13 mouse cellular contexts compared by ENCODE assay signal in the genomic region with DNA sequence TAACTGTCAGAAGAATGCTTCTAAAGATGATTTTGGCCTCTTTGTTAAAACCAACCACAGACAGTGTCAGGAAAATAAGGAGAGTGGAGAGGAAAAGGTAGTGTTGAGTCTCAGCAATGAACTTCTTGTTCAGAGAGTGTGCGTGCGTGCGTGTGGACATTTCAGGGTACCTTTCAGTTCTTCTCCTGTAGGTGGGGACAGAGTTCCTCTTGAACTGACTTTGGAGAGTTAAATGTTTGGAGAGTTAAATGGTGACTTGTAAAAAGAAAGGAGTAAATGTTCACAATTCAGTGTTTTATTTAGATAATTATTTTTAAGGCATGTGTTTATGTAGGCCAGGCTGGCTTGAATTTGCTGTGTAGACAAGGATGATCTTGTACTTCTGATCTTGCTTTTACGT. TPM values are rescaled to one million over a fixed set of nuclear protein-coding genes. Genes with fewer than 3 reads are reported as not detected.
DNase-seq lines count a peak whose midpoint lies in the region; ATAC-seq and TF ChIP-seq lines count a peak whose summit lies in the region.
"Had no signal": no experiment of that assay in that cellular context is flagged by ENCODE, and none has a peak within 500 bp of the region (broad histone marks: within the 10 kb centered on the region; RNA-seq: fewer than 3 reads in every experiment).

No protein-coding gene starts in this region.

- DNase-seq in gastrocnemius, adult 2 months = no peak
- no peak for DNase-seq in gastrocnemius, adult 8-10 months (ENCODE audit: low spot score in 2 of 2)
- DNase-seq in liver, postnatal 0 days = no peak
- DNase-seq in liver, embryonic 11.5 days (ENCODE audit: low spot score) = no peak
- peak; percentile 47 for DNase-seq in ZHBTc4 (ENCODE audit: low read depth, low spot score)
- no peak for DNase-seq in adrenal gland, postnatal 14 days
- no peak for DNase-seq in cerebellum, adult 9-11 months
- DNase-seq: gastrocnemius, postnatal 36 days; heart, postnatal 4 days; lung, adult 2 months had no signal

- no peak overlapping the region for H3K4me3 ChIP-seq in gastrocnemius, adult 2 months
- H3K4me3 ChIP-seq in liver, postnatal 0 days (ENCODE audit: low read depth, low read length) = no peak overlapping the region
- no peak overlapping the region for H3K4me3 ChIP-seq in liver, embryonic 11.5 days (ENCODE audit: low read depth, low read length)

- no peaks in the 10 kb centered on the region for H3K9me3 ChIP-seq in liver, postnatal 0 days (ENCODE audit: low read length)
- no peaks in the 10 kb centered on the region for H3K9me3 ChIP-seq in liver, embryonic 11.5 days (ENCODE audit: control insufficient read depth, low read length)

- no peak for ATAC-seq in liver, postnatal 0 days
- ATAC-seq in liver, embryonic 11.5 days (replicated peaks; ENCODE audit: low FRiP score) = no peak
- ATAC-seq in megakaryocyte progenitor cell, adult 5-6 weeks (replicated peaks; ENCODE audit: poor library complexity) = peak; percentile 63
- ATAC-seq: activated CD4-positive, CD25-positive, alpha-beta regulatory T cell, adult 4 months had no signal

- intact Hi-C loops in gastrocnemius, adult 2 months (cut with DNase I) = no loop called here

- no peaks in the 10 kb centered on the region for H3K27me3 ChIP-seq in liver, postnatal 0 days (ENCODE audit: insufficient read depth, low read length)
- H3K27me3 ChIP-seq in liver, embryonic 11.5 days (replicated peaks; ENCODE audit: control insufficient read depth, insufficient read depth, low read length) = no peaks in the 10 kb centered on the region

- no peak overlapping the region for H3K9ac ChIP-seq in liver, postnatal 0 days (replicated peaks)
- no peak overlapping the region for H3K9ac ChIP-seq in liver, embryonic 11.5 days (ENCODE audit: low read depth, low read length)

- H3K4me2 ChIP-seq in liver, postnatal 0 days (ENCODE audit: low read depth, low read length) = no peak overlapping the region
- H3K4me2 ChIP-seq in liver, embryonic 11.5 days = no peak overlapping the region
- H3K4me2 ChIP-seq: midbrain, embryonic 11.5 days had no signal

- H3K36me3 ChIP-seq in liver, postnatal 0 days (replicated peaks; ENCODE audit: insufficient read depth, low read length) = no peaks in the 10 kb centered on the region
- no peaks in the 10 kb centered on the region for H3K36me3 ChIP-seq in liver, embryonic 11.5 days (ENCODE audit: control insufficient read depth, insufficient read depth, low read length)

- no peaks in the 10 kb centered on the region for H3K4me1 ChIP-seq in liver, postnatal 0 days (ENCODE audit: insufficient read depth)
- H3K4me1 ChIP-seq in liver, embryonic 11.5 days (replicated peaks; ENCODE audit: control insufficient read depth, insufficient read depth, low read length) = no peaks in the 10 kb centered on the region

- no peak overlapping the region for H3K27ac ChIP-seq in gastrocnemius, adult 2 months
- H3K27ac ChIP-seq in liver, postnatal 0 days (ENCODE audit: low read depth) = no peak overlapping the region
- H3K27ac ChIP-seq in liver, embryonic 11.5 days (ENCODE audit: low read depth, low read length) = no peak overlapping the region

- 74% methylated on average over 4 of the region's 4 CpGs for WGBS in liver, postnatal 0 days (ENCODE audit: insufficient replicate concordance)
- WGBS in liver, embryonic 11.5 days = 77% methylated on average over 4 of the region's 4 CpGs

- TF ChIP-seq EP300 in liver, postnatal 0 days (IDR thresholded peaks at IDR 0.05; ENCODE audit: low read depth) = no peak

- peak; percentile 3; the same call in 1 of the 2 replicates for TF ChIP-seq CTCF in gastrocnemius, adult 2 months (IDR thresholded peaks at IDR 0.05)
- TF ChIP-seq CTCF in liver, postnatal 0 days (IDR thresholded peaks at IDR 0.05; ENCODE audit: low read depth) = peak; percentile 53

RNA-seq across cellular contexts. Expression of a gene that starts 10.1 kb away (rescaled TPM):
- 1 to 10 TPM; 1.0 to 4.2 TPM for total RNA-seq in gastrocnemius, adult 2 months (2021)
- 1 to 10 TPM in 3 of 4 experiments, under 1 TPM in 1; 0.83 to 1.6 (median 1.3) TPM for total RNA-seq in gastrocnemius, adult 8-10 months (2022)
- 0.34 and 0.40 TPM in 2 replicates for polyA plus RNA-seq in liver, postnatal 0 days (2015; fragmentation: Nextera tagmentation; extraction: Ambion mirVana)
- polyA plus RNA-seq in liver, embryonic 11.5 days (2014; fragmentation: Nextera tagmentation; extraction: Ambion mirVana) = 1.7 and 1.9 TPM in 2 replicates
- 1.1 and 1.2 TPM in 2 replicates for total RNA-seq in megakaryocyte progenitor cell, adult 5-6 weeks (2015)
- 0.41 and 1.1 TPM in 2 replicates for total RNA-seq in megakaryocyte progenitor cell, adult 5-6 weeks (2017)
- total RNA-seq in adrenal gland, postnatal 14 days (2021) = 2.1 and 2.7 TPM in 2 replicates

RNA-seq across cellular contexts. Expression of a gene that starts 10.3 kb away (rescaled TPM):
- total RNA-seq in gastrocnemius, adult 2 months (2021) = 10 to 100 TPM; 14.6 to 15.2 TPM
- total RNA-seq in gastrocnemius, adult 8-10 months (2022) = 10 to 100 TPM; 13.2 to 19.2 (median 16.0) TPM
- polyA plus RNA-seq in liver, postnatal 0 days (2015; fragmentation: Nextera tagmentation; extraction: Ambion mirVana) = 8.7 and 9.2 TPM in 2 replicates
- polyA plus RNA-seq in liver, embryonic 11.5 days (2014; fragmentation: Nextera tagmentation; extraction: Ambion mirVana) = 42.6 and 43.4 TPM in 2 replicates
- 31.0 and 32.9 TPM in 2 replicates for total RNA-seq in megakaryocyte progenitor cell, adult 5-6 weeks (2015)
- 47.3 and 70.3 TPM in 2 replicates for total RNA-seq in megakaryocyte progenitor cell, adult 5-6 weeks (2017)
- 21.9 and 26.8 TPM in 2 replicates for total RNA-seq in adrenal gland, postnatal 14 days (2021)

RNA-seq across cellular contexts. Expression of a gene that starts 33.3 kb away (rescaled TPM):
- total RNA-seq in gastrocnemius, adult 2 months (2021) = 1 to 10 TPM; 4.2 to 6.4 TPM
- 1 to 10 TPM; 3.3 to 8.8 (median 4.6) TPM for total RNA-seq in gastrocnemius, adult 8-10 months (2022)
- 31.1 and 32.7 TPM in 2 replicates for polyA plus RNA-seq in liver, postnatal 0 days (2015; fragmentation: Nextera tagmentation; extraction: Ambion mirVana)
- 103 and 127 TPM in 2 replicates for polyA plus RNA-seq in liver, embryonic 11.5 days (2014; fragmentation: Nextera tagmentation; extraction: Ambion mirVana)
- total RNA-seq in megakaryocyte progenitor cell, adult 5-6 weeks (2015) = 195 and 211 TPM in 2 replicates
- 116 and 143 TPM in 2 replicates for total RNA-seq in megakaryocyte progenitor cell, adult 5-6 weeks (2017)
- 37.6 and 40.3 TPM in 2 replicates for total RNA-seq in adrenal gland, postnatal 14 days (2021)
